Mouse (Mus musculus): ENCODE results near the gene Vdac2.

DNA sequence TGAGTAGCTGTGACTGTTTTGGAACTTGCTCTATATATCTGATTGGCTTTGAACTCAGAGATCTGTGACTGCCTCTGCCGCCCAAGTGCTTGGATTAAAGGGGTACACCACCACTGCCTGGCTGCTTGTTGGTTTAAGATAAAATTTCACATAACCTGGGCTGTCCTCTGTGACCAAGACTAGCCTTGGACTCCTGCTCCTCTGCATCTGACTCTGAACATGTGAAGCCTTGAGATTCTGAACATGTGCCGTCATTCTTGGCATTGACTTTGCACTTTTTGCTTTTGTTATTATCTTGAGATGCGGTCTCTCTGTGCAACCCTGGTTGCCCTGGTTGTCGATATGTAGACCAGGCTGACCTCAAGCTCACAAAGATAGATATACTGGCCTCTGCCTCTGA is 33.3 kb upstream of the Vdac2 start:
- TF ChIP-seq CTCF (IDR thresholded peaks at IDR 0.05; ENCODE audit: control insufficient read depth, insufficient read depth, insufficient read length) (no peak), USF1 (IDR thresholded peaks at IDR 0.05; ENCODE audit: low read depth) (no peak), MYOD1 (IDR thresholded peaks at IDR 0.05; ENCODE audit: control insufficient read depth, insufficient read length, low read depth) (no peak), FOSL1 (IDR thresholded peaks at IDR 0.05; ENCODE audit: insufficient read depth, low read length, poor library complexity, severe bottlenecking) (no peak), MYOG (IDR thresholded peaks at IDR 0.05; ENCODE audit: control insufficient read depth, extremely low read depth, insufficient read length) (no peak), MAX (IDR thresholded peaks at IDR 0.05) (no peak), CEBPB (IDR thresholded peaks at IDR 0.05; ENCODE audit: low read depth) (no peak)
